Mouse (Mus musculus) megakaryocyte, embryonic 14.5 days (primary cell): ENCODE results near the gene Scd2.

Source experiments
- FLI1 ChIP-seq: IDR thresholded peaks from 2 replicates; pipeline ENCODE4 v1.6.1; 2012; ENCODE audit warnings: low read length, inconsistent platforms, mixed read lengths
- GATA1 ChIP-seq: IDR thresholded peaks from 3 replicates; pipeline ENCODE4 v1.6.1; 2012; ENCODE audit warnings: mixed read lengths, low read length, inconsistent platforms, borderline replicate concordance

GRCm38 (mm10) chr19:44314871-44315414 lies 21.5 kb downstream of the Scd2 start:
- TF ChIP-seq FLI1, result no peak
- TF ChIP-seq GATA1, result no peak
